Mouse (Mus musculus) heart, embryonic 16.5 days (tissue): Measurements from ENCODE around the gene Btbd9. TPM values are rescaled to one million over a fixed set of nuclear protein-coding genes. Genes with fewer than 3 reads are reported as not detected.

Source experiments
- ATAC-seq: fragments of 200-750 bp; cut with Nextera tagmentation; replicated peaks from 2 replicates; pipeline ENCODE4 v1.8.0; 2017; ENCODE audit warnings: moderate number of reproducible peaks; ENCODE audit not compliant: insufficient read depth, low FRiP score; ENCODE audit errors: extremely low read depth
- H3K27ac ChIP-seq: fragments of 300-500 bp; sonication (generic); 2 replicates; pipeline ENCODE4 v1.5.1; 2014; ENCODE audit warnings: mild to moderate bottlenecking, low read length, control low read depth, moderate library complexity
- H3K27me3 ChIP-seq: fragments of 300-500 bp; sonication (generic); 2 replicates; pipeline ENCODE4 v1.6.1; 2014; ENCODE audit warnings: low read length, mixed read lengths; ENCODE audit not compliant: control insufficient read depth, insufficient read depth
- H3K36me3 ChIP-seq: fragments of 300-500 bp; sonication (generic); 2 replicates; pipeline ENCODE4 v1.6.1; 2014; ENCODE audit not compliant: control insufficient read depth, insufficient read depth
- H3K4me1 ChIP-seq: fragments of 300-500 bp; sonication (generic); 2 replicates; pipeline ENCODE4 v1.6.1; 2014; ENCODE audit warnings: low read length, mixed read lengths; ENCODE audit not compliant: control insufficient read depth, insufficient read depth
- H3K4me2 ChIP-seq: fragments of 300-500 bp; sonication (generic); 2 replicates; pipeline ENCODE4 v1.6.1; 2014; ENCODE audit warnings: low read depth, mild to moderate bottlenecking, control low read depth, low read length
- H3K4me3 ChIP-seq: fragments of 300-500 bp; sonication (generic); 2 replicates; pipeline ENCODE4 v1.5.1; 2014; ENCODE audit warnings: mild to moderate bottlenecking, control low read depth, low read length
- H3K9ac ChIP-seq: fragments of 300-500 bp; sonication (generic); 2 replicates; pipeline ENCODE4 v1.6.1; 2014; ENCODE audit warnings: low read length, control low read depth
- H3K9me3 ChIP-seq: fragments of 300-500 bp; sonication (generic); replicated peaks from 2 replicates; pipeline ENCODE4 v1.6.1; 2016; ENCODE audit warnings: low read length; ENCODE audit not compliant: control insufficient read depth
- WGBS: fragments of 180-500 bp; shearing (Covaris S2); extraction: QIAGEN DNeasy Blood & Tissue Kit; methylation state at CpG from one replicate; pipeline ENCODE4 v1.1.7; 2014; 5-methylcytosine and 5-hydroxymethylcytosine counted together
- polyA plus RNA-seq: library from polyadenylated mRNA; unstranded; fragments of >200 nt; fragmentation: Nextera tagmentation; extraction: Ambion mirVana; gene quantifications from 2 replicates; pipeline ENCODE4 v1.2.1, GENCODE M21; 2015

The Btbd9 gene
- polyA plus RNA-seq, 1 experiment from 2014 or later = 38.9 TPM

- no peaks in the 10 kb centered on the region for H3K4me1 ChIP-seq
- 0 out of 2 replicates have a peak, but pooled peaks cover 2% of the 10 kb centered on the region for H3K36me3 ChIP-seq
- no peak; the same call in 1 of the 2 replicates for ATAC-seq
- no peaks in the 10 kb centered on the region for H3K27me3 ChIP-seq
- no peak overlapping the region for H3K27ac ChIP-seq
- WGBS = 39% methylated on average over 6 of the region's 6 CpGs
- H3K4me2 ChIP-seq = no peak overlapping the region
- H3K4me3 ChIP-seq = no peak overlapping the region
- H3K9me3 ChIP-seq = no peaks in the 10 kb centered on the region
- H3K9ac ChIP-seq = no peak overlapping the region
Observed at GRCm38 (mm10) chr17:30292666-30293065, 283.6 kb downstream of the Btbd9 start.

GRCm38 (mm10) chr17:30285641-30286040 lies 290.6 kb downstream of the Btbd9 start:
- Histone ChIP-seq H3K27me3 (no peaks in the 10 kb centered on the region), H3K4me3 (no peak overlapping the region), H3K4me1 (peaks cover 5% of the 10 kb centered on the region), H3K4me2 (no peak overlapping the region), H3K27ac (no peak overlapping the region), H3K9me3 (no peaks in the 10 kb centered on the region), H3K9ac (no peak overlapping the region), H3K36me3 (no peaks in the 10 kb centered on the region)
- no peak for ATAC-seq
- WGBS = 88% methylated on average over 2 of the region's 2 CpGs

DNA sequence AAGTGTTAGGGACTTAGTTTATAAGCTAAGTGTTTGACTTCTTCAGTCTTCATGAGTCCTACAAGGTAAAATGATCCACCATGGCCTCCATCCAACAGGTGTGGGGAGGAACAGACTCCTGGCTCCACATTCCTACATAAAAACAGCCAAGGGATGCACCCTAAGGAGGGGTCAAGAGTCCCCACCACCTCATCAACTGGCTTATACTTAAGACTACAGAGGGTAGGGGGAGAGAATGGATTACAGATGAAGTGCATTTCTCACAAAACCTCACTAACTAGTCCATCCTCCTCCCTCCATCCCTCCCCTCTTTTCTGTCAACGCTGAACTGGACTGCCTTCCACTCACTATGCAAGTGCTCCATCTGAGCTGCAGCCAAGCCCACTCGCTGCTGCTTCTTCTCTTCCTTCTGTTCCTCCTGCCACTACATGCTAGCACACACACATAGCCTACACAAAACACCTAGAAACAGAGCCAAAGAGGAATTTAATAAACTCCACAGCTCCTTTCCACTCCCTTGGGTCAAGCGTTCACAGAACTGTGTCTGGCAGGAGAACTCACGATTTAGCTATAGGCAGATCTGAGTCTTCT lies 292.7 kb downstream of the Btbd9 start:
- H3K9ac ChIP-seq = no peak overlapping the region
- H3K36me3 ChIP-seq = no peaks in the 10 kb centered on the region
- H3K4me1 ChIP-seq = peaks cover 12% of the 10 kb centered on the region
- no peaks in the 10 kb centered on the region for H3K9me3 ChIP-seq
- H3K27me3 ChIP-seq = no peaks in the 10 kb centered on the region
- WGBS = 74% methylated on average over 4 of the region's 4 CpGs
- H3K4me2 ChIP-seq = no peak overlapping the region
- H3K27ac ChIP-seq = no peak overlapping the region
- no peak for ATAC-seq
- no peak overlapping the region for H3K4me3 ChIP-seq

DNA sequence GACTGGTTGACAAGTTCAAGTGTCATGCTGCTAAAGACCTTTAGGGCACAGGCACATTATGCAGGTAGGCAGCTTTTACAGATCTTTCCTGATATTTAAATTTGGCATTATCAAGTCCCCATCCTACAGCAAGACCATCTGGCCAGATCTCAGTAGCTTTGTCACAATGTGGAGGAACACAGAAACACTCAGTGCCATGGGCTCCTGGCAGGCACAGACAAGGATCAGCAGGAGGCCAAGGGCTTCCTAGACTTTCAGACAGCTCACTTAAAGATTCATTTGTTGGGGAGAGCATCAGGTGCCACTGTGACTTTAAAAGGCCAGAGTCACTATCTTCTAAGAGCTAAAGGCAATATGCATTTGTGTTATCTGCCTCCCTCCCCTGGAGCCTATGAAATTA lies 293.3 kb downstream of the Btbd9 start:
- Histone ChIP-seq H3K4me2 (no peak overlapping the region), H3K9ac (no peak overlapping the region), H3K4me3 (no peak overlapping the region), H3K4me1 (peaks cover 12% of the 10 kb centered on the region), H3K27me3 (no peaks in the 10 kb centered on the region), H3K27ac (no peak overlapping the region), H3K9me3 (no peaks in the 10 kb centered on the region), H3K36me3 (no peaks in the 10 kb centered on the region)
- ATAC-seq = no peak

- Histone ChIP-seq H3K4me1 (peaks cover 12% of the 10 kb centered on the region), H3K9ac (no peak overlapping the region), H3K27ac (no peak overlapping the region), H3K4me2 (no peak overlapping the region), H3K36me3 (no peaks in the 10 kb centered on the region), H3K4me3 (no peak overlapping the region), H3K9me3 (no peaks in the 10 kb centered on the region), H3K27me3 (no peaks in the 10 kb centered on the region)
- no peak for ATAC-seq
- WGBS = 58% methylated on average over 7 of the region's 7 CpGs
Observed at GRCm38 (mm10) chr17:30280323-30281118, 295.8 kb downstream of the Btbd9 start.

- Histone ChIP-seq H3K4me1 (peaks cover 12% of the 10 kb centered on the region), H3K36me3 (no peaks in the 10 kb centered on the region), H3K9me3 (no peaks in the 10 kb centered on the region), H3K27ac (no peak overlapping the region), H3K27me3 (no peaks in the 10 kb centered on the region), H3K4me2 (no peak overlapping the region), H3K9ac (no peak overlapping the region), H3K4me3 (no peak overlapping the region)
- no peak for ATAC-seq
- 79% methylated on average over 5 of the region's 5 CpGs for WGBS
Observed at GRCm38 (mm10) chr17:30279684-30280083, 296.6 kb downstream of the Btbd9 start.

GRCm38 (mm10) chr17:30278596-30279378 lies 297.5 kb downstream of the Btbd9 start:
- Histone ChIP-seq H3K4me1 (peaks cover 12% of the 10 kb centered on the region), H3K4me2 (no peak overlapping the region), H3K27ac (no peak overlapping the region), H3K4me3 (no peak overlapping the region), H3K36me3 (no peaks in the 10 kb centered on the region), H3K9ac (no peak overlapping the region), H3K27me3 (no peaks in the 10 kb centered on the region), H3K9me3 (no peaks in the 10 kb centered on the region)
- ATAC-seq = no peak
- whole genome bisulfite sequencing = 40% methylated on average over 16 of the region's 16 CpGs

- Histone ChIP-seq H3K4me2 (no peak overlapping the region), H3K4me3 (no peak overlapping the region), H3K27ac (no peak overlapping the region), H3K9ac (no peak overlapping the region), H3K27me3 (no peaks in the 10 kb centered on the region), H3K4me1 (peaks cover 12% of the 10 kb centered on the region), H3K9me3 (no peaks in the 10 kb centered on the region), H3K36me3 (no peaks in the 10 kb centered on the region)
- WGBS = 90% methylated on average over 4 of the region's 4 CpGs
- ATAC-seq = no peak
Observed at GRCm38 (mm10) chr17:30276477-30276876, 299.8 kb downstream of the Btbd9 start.

DNA sequence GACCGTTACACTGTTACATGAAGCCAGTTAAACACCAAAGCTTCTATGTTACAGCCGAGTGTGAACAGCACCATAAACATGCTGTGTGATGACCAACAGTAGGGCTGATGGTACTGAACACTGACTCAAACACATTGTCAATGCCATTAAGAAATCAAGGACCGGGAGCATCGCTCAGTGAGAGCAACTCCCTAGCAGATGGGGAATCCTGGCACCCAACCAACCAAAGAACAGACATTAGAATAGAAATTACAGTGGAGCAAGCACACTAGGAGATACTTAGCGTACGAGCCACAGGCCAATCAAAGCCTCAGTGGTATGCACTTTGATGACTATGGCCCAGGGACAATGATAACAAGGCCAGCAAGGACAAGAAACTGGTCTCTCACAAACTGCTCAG lies 303.5 kb downstream of the Btbd9 start:
- no peak overlapping the region for H3K4me3 ChIP-seq
- no peak overlapping the region for H3K4me2 ChIP-seq
- 90% methylated on average over 6 of the region's 6 CpGs for WGBS
- H3K27me3 ChIP-seq = no peaks in the 10 kb centered on the region
- no peaks in the 10 kb centered on the region for H3K9me3 ChIP-seq
- H3K9ac ChIP-seq = no peak overlapping the region
- no peak overlapping the region for H3K27ac ChIP-seq
- ATAC-seq = no peak
- H3K4me1 ChIP-seq = peaks cover 11% of the 10 kb centered on the region
- no peaks in the 10 kb centered on the region for H3K36me3 ChIP-seq
